Mouse (Mus musculus) liver, postnatal 0 days (tissue): ENCODE measurements at regions not wholly inside any gene's neighbourhood (a gene's known extent, or its start where the extent isn't known, plus 50 kb on each side); places are given as distances from the start of the nearest gene placed in this dataset.

Experiments
- CTCF ChIP-seq: sonication (generic); IDR thresholded peaks from 2 replicates; pipeline ENCODE4 v1.5.1; 2016; ENCODE audit warnings: antibody characterized with exemption, low read depth
- EP300 ChIP-seq: IDR thresholded peaks from 2 replicates; pipeline ENCODE4 v1.6.1; 2016; ENCODE audit warnings: antibody characterized with exemption, low read depth, mild to moderate bottlenecking

GRCm38 (mm10) chr14:72064111-72064812 lies 427.4 kb downstream of the Gm9195 start:
- TF ChIP-seq CTCF, result no peak
- TF ChIP-seq EP300, result no peak
